Mouse (Mus musculus): Measurements from ENCODE around the gene Adtrp. TPM values are rescaled to one million over a fixed set of nuclear protein-coding genes. Genes with fewer than 3 reads are reported as not detected.

Gene Adtrp
- total and polyA plus RNA-seq, 2 experiments from 2014 or later: 0.26 TPM

DNA sequence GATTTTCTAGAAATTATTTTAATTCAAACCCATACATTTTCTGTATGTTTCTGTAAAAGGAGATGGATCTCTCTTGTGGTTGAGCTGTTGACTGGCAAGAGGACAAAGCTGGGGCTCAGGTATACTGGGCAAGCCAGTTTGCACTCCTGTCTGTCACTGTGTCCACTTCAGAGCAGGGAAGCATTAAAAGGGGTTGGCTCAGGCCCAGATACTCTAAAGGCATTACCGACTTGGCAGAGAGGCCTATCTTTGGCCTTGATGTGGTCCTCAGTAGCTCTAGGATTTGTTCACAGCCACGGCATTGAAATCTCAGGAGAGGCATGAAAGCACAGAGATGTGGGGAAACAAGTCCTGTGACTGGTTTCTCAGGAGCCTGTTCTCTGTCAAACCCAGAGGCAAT, 33.7 kb upstream of the Adtrp start:
- DNase-seq (ENCODE audit: low spot score): no peak
- 52% methylated on average over 2 of the region's 2 CpGs for WGBS
- H3K9me3 ChIP-seq (ENCODE audit: low read length): no peaks in the 10 kb centered on the region
- no peaks in the 10 kb centered on the region for H3K4me1 ChIP-seq (ENCODE audit: insufficient read depth, low read length)
- no peaks in the 10 kb centered on the region for H3K27me3 ChIP-seq (ENCODE audit: insufficient read depth, low read length)
- no peaks in the 10 kb centered on the region for H3K36me3 ChIP-seq (ENCODE audit: insufficient read depth, low read length)
- TF ChIP-seq CTCF (IDR thresholded peaks at IDR 0.05; ENCODE audit: low read depth): no peak
- H3K9ac ChIP-seq (replicated peaks; ENCODE audit: low read length): no peak overlapping the region
- H3K4me3 ChIP-seq (ENCODE audit: low read length): no peak overlapping the region
- H3K4me2 ChIP-seq (ENCODE audit: low read depth, low read length): no peak overlapping the region
- no peak for ATAC-seq
- no peak overlapping the region for H3K27ac ChIP-seq

GRCm38 (mm10) chr13:41880525-41880924, 33.0 kb upstream of the Adtrp start:
- Histone ChIP-seq H3K4me2 (ENCODE audit: low read depth, low read length) (no peak overlapping the region), H3K4me1 (ENCODE audit: insufficient read depth, low read length) (no peaks in the 10 kb centered on the region), H3K9ac (replicated peaks; ENCODE audit: low read length) (no peak overlapping the region), H3K27me3 (ENCODE audit: insufficient read depth, low read length) (no peaks in the 10 kb centered on the region), H3K4me3 (ENCODE audit: low read length) (no peak overlapping the region), H3K9me3 (ENCODE audit: low read length) (no peaks in the 10 kb centered on the region), H3K27ac (no peak overlapping the region), H3K36me3 (ENCODE audit: insufficient read depth, low read length) (no peaks in the 10 kb centered on the region)
- no peak for DNase-seq (ENCODE audit: low spot score)
- no peak for TF ChIP-seq CTCF (IDR thresholded peaks at IDR 0.05; ENCODE audit: low read depth)
- no peak for ATAC-seq

DNA sequence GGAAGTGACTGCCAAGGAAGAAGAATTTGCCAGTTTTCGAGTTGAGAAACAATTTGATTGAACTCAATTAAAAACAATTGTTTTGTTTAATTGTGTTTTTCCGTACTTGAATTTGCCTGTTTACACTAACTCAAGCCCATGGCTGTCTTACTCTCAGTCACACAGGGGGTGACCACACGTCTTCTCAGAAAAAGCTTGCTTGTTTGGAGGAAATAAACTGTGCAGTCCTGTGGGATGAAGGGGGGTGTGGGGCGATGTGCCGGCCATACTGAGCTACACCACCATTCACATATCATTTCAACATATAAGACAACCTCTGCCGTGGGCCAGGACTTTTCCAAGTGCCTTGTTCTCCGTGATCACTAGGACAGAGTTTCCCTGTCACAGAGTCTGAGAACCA, 25.2 kb upstream of the Adtrp start:
- no peak for TF ChIP-seq CTCF (IDR thresholded peaks at IDR 0.05; ENCODE audit: low read depth)
- no peaks in the 10 kb centered on the region for H3K36me3 ChIP-seq (ENCODE audit: insufficient read depth, low read length)
- 71% methylated on average over 7 of the region's 7 CpGs for WGBS
- H3K4me1 ChIP-seq (ENCODE audit: insufficient read depth, low read length): no peaks in the 10 kb centered on the region
- H3K27me3 ChIP-seq (ENCODE audit: insufficient read depth, low read length): no peaks in the 10 kb centered on the region
- ATAC-seq: no peak
- H3K9me3 ChIP-seq (ENCODE audit: low read length): no peaks in the 10 kb centered on the region
- no peak overlapping the region for H3K4me3 ChIP-seq (ENCODE audit: low read length)
- no peak for DNase-seq (ENCODE audit: low spot score)
- H3K9ac ChIP-seq (replicated peaks; ENCODE audit: low read length): no peak overlapping the region
- no peak overlapping the region for H3K27ac ChIP-seq
- H3K4me2 ChIP-seq (ENCODE audit: low read depth, low read length): no peak overlapping the region

- H3K4me1 ChIP-seq (ENCODE audit: insufficient read depth, low read length): no peaks in the 10 kb centered on the region
- H3K27ac ChIP-seq: no peak overlapping the region
- TF ChIP-seq CTCF (IDR thresholded peaks at IDR 0.05; ENCODE audit: low read depth): no peak
- no peaks in the 10 kb centered on the region for H3K9me3 ChIP-seq (ENCODE audit: low read length)
- H3K36me3 ChIP-seq (ENCODE audit: insufficient read depth, low read length): no peaks in the 10 kb centered on the region
- H3K4me2 ChIP-seq (ENCODE audit: low read depth, low read length): no peak overlapping the region
- no peak overlapping the region for H3K9ac ChIP-seq (replicated peaks; ENCODE audit: low read length)
- 48% methylated on average over 8 of the region's 8 CpGs for WGBS
- no peak for ATAC-seq
- DNase-seq (ENCODE audit: low spot score): no peak
- H3K27me3 ChIP-seq (ENCODE audit: insufficient read depth, low read length): no peaks in the 10 kb centered on the region
- no peak overlapping the region for H3K4me3 ChIP-seq (ENCODE audit: low read length)
These were observed 24.7 kb upstream of the Adtrp start for GRCm38 (mm10) chr13:41872161-41872562.

GRCm38 (mm10) chr13:41867533-41867932, 20.0 kb upstream of the Adtrp start:
- Histone ChIP-seq H3K4me2 (ENCODE audit: low read depth, low read length) (no peak overlapping the region), H3K27ac (no peak overlapping the region), H3K4me3 (ENCODE audit: low read length) (no peak overlapping the region), H3K36me3 (ENCODE audit: insufficient read depth, low read length) (no peaks in the 10 kb centered on the region), H3K4me1 (ENCODE audit: insufficient read depth, low read length) (no peaks in the 10 kb centered on the region), H3K9me3 (ENCODE audit: low read length) (no peaks in the 10 kb centered on the region), H3K9ac (replicated peaks; ENCODE audit: low read length) (no peak overlapping the region), H3K27me3 (ENCODE audit: insufficient read depth, low read length) (no peaks in the 10 kb centered on the region)
- 77% methylated on average over 2 of the region's 2 CpGs for WGBS
- DNase-seq (ENCODE audit: low spot score): no peak
- no peak for TF ChIP-seq CTCF (IDR thresholded peaks at IDR 0.05; ENCODE audit: low read depth)
- no peak for ATAC-seq

GRCm38 (mm10) chr13:41865575-41865974, 18.1 kb upstream of the Adtrp start:
- DNase-seq (ENCODE audit: low spot score) (no peak), ATAC-seq (no peak)
- Histone ChIP-seq H3K4me2 (ENCODE audit: low read depth, low read length) (no peak overlapping the region), H3K4me3 (ENCODE audit: low read length) (no peak overlapping the region), H3K9ac (replicated peaks; ENCODE audit: low read length) (no peak overlapping the region), H3K27ac (no peak overlapping the region), H3K36me3 (ENCODE audit: insufficient read depth, low read length) (no peaks in the 10 kb centered on the region), H3K9me3 (ENCODE audit: low read length) (no peaks in the 10 kb centered on the region), H3K27me3 (ENCODE audit: insufficient read depth, low read length) (no peaks in the 10 kb centered on the region), H3K4me1 (ENCODE audit: insufficient read depth, low read length) (no peaks in the 10 kb centered on the region)
- TF ChIP-seq CTCF (IDR thresholded peaks at IDR 0.05; ENCODE audit: low read depth): no peak
- 79% methylated on average over 6 of the region's 6 CpGs for WGBS

DNA sequence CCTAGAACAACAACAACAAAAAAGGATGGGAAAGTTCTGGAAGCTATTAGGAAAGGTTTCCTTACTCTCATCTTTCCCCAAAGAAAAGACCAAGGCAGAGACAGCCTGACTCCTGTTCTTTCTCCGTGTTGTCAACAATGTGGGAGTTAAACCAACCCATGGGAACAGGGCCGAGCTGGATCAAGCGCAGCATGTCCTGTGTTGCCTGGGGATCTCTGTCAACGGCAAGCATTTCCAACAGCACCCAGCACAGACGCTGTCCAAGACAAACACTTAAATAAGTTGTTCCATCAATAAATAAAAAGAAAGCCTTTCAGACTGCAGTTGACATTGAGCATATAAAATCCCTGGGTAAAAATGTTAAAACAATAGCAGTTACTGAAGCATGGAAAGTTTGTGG, 17.6 kb upstream of the Adtrp start:
- Histone ChIP-seq H3K9me3 (ENCODE audit: low read length) (no peaks in the 10 kb centered on the region), H3K4me3 (ENCODE audit: low read length) (no peak overlapping the region), H3K27ac (no peak overlapping the region), H3K4me2 (ENCODE audit: low read depth, low read length) (no peak overlapping the region), H3K9ac (replicated peaks; ENCODE audit: low read length) (no peak overlapping the region), H3K4me1 (ENCODE audit: insufficient read depth, low read length) (no peaks in the 10 kb centered on the region), H3K27me3 (ENCODE audit: insufficient read depth, low read length) (no peaks in the 10 kb centered on the region), H3K36me3 (ENCODE audit: insufficient read depth, low read length) (no peaks in the 10 kb centered on the region)
- DNase-seq (ENCODE audit: low spot score) (peak; percentile 19), ATAC-seq (no peak)
- WGBS: 63% methylated on average over 5 of the region's 5 CpGs
- no peak for TF ChIP-seq CTCF (IDR thresholded peaks at IDR 0.05; ENCODE audit: low read depth)
